Mouse (Mus musculus): ENCODE results near the gene Edf1. TPM values are rescaled to one million over a fixed set of nuclear protein-coding genes. Genes with fewer than 3 reads are reported as not detected.

Gene Edf1
- polyA plus RNA-seq, 1 experiment = 513 TPM

- peaks cover 5% of the 10 kb centered on the region for H3K79me2 ChIP-seq (ENCODE audit: control insufficient read depth, insufficient read depth)
- H3K4me3 ChIP-seq = peak overlapping the region; percentile 68
- H3K4me2 ChIP-seq (ENCODE audit: low read depth) = no peak overlapping the region
- H3ac ChIP-seq (ENCODE audit: control insufficient read depth, insufficient read length) = no peak overlapping the region
- no peaks in the 10 kb centered on the region for H3K27me3 ChIP-seq (ENCODE audit: control insufficient read depth, insufficient read depth, insufficient read length)
- TF ChIP-seq TCF12 (IDR thresholded peaks at IDR 0.05; ENCODE audit: insufficient read depth, poor library complexity, severe bottlenecking) (no peak), E2F4 (IDR thresholded peaks at IDR 0.05; ENCODE audit: insufficient read depth) (no peak)
- H3K36me3 ChIP-seq (ENCODE audit: control insufficient read depth, insufficient read depth) = no peaks in the 10 kb centered on the region
These were observed 15.4 kb downstream of the Edf1 start for GRCm38 (mm10) chr2:25573068-25573467.

GRCm38 (mm10) chr2:25574136-25574535, 16.5 kb downstream of the Edf1 start:
- no peak for TF ChIP-seq USF1 (IDR thresholded peaks at IDR 0.05; ENCODE audit: low read depth)
- TF ChIP-seq TCF12 (IDR thresholded peaks at IDR 0.05; ENCODE audit: insufficient read depth, poor library complexity, severe bottlenecking) = no peak
- no peak for TF ChIP-seq MYOG (IDR thresholded peaks at IDR 0.05; ENCODE audit: control insufficient read depth in 1 of 3, insufficient read depth in 1 of 3, insufficient read length in 2 of 3, low read depth in 2 of 3)
- TF ChIP-seq SRF (IDR thresholded peaks at IDR 0.05; ENCODE audit: control insufficient read depth, insufficient read length, low read depth) = no peak
- TF ChIP-seq MAX (IDR thresholded peaks at IDR 0.05; ENCODE audit: low read depth) = no peak
- TF ChIP-seq MYOD1 (IDR thresholded peaks at IDR 0.05; ENCODE audit: control insufficient read depth in 1 of 3, insufficient read length in 2 of 3, low read depth in 2 of 3) = no peak
- no peak for TF ChIP-seq POLR2AphosphoS2 (IDR thresholded peaks at IDR 0.05; ENCODE audit: insufficient read length, low read depth)
- TF ChIP-seq REST (IDR thresholded peaks at IDR 0.05; ENCODE audit: insufficient read depth, insufficient read length) = no peak
- TF ChIP-seq E2F4 (IDR thresholded peaks at IDR 0.05; ENCODE audit: insufficient read depth) = no peak
- Histone ChIP-seq H3ac (ENCODE audit: control insufficient read depth, insufficient read length) (peak overlapping the region; percentile 52), H3K4me2 (ENCODE audit: low read depth) (peak overlapping the region; percentile 92), H3K27me3 (ENCODE audit: control insufficient read depth, insufficient read depth, insufficient read length) (no peaks in the 10 kb centered on the region), H3K36me3 (ENCODE audit: control insufficient read depth, insufficient read depth) (no peaks in the 10 kb centered on the region), H3K79me2 (ENCODE audit: control insufficient read depth, insufficient read depth) (peaks cover 5% of the 10 kb centered on the region), H3K4me3 (peak overlapping the region; percentile 68)

GRCm38 (mm10) chr2:25574579-25575431, 17.2 kb downstream of the Edf1 start, which contains the start of the genes Mamdc4 and Phpt1:
Mamdc4 (minus strand) TSS chr2:25574845.
Phpt1 (minus strand) TSS chr2:25575224.
- Histone ChIP-seq H3K36me3 (ENCODE audit: control insufficient read depth, insufficient read depth) (no peaks in the 10 kb centered on the region), H3ac (ENCODE audit: control insufficient read depth, insufficient read length) (peak within 1 kb of the TSS; percentile 52), H3K27me3 (ENCODE audit: control insufficient read depth, insufficient read depth, insufficient read length) (no peaks in the 10 kb centered on the region), H3K4me3 (peak within 1 kb of the TSS; percentile 68), H3K79me2 (ENCODE audit: control insufficient read depth, insufficient read depth) (peaks cover 5% of the 10 kb centered on the region), H3K4me2 (ENCODE audit: low read depth) (peak within 1 kb of the TSS; percentile 92)
- TF ChIP-seq POLR2AphosphoS2 (IDR thresholded peaks at IDR 0.05; ENCODE audit: insufficient read length, low read depth) = peak; percentile 77
- TF ChIP-seq POLR2A (IDR thresholded peaks at IDR 0.05; ENCODE audit: insufficient read length, low read depth) = peak; percentile 60
- no peak for TF ChIP-seq MYOD1 (IDR thresholded peaks at IDR 0.05; ENCODE audit: control insufficient read depth in 1 of 3, insufficient read length in 2 of 3, low read depth in 2 of 3)
- TF ChIP-seq MYOG (IDR thresholded peaks at IDR 0.05; ENCODE audit: control insufficient read depth in 1 of 3, insufficient read depth in 1 of 3, insufficient read length in 2 of 3, low read depth in 2 of 3) = no peak
- no peak for TF ChIP-seq REST (IDR thresholded peaks at IDR 0.05; ENCODE audit: insufficient read depth, insufficient read length)

- H3K4me3 ChIP-seq = peak overlapping the region; percentile 68
These were observed 17.9 kb downstream of the Edf1 start for GRCm38 (mm10) chr2:25575432-25576027.

GRCm38 (mm10) chr2:25576028-25576850, 18.6 kb downstream of the Edf1 start:
- Histone ChIP-seq H3K27me3 (ENCODE audit: control insufficient read depth, insufficient read depth, insufficient read length) (no peaks in the 10 kb centered on the region), H3K79me2 (ENCODE audit: control insufficient read depth, insufficient read depth) (peaks cover 5% of the 10 kb centered on the region), H3ac (ENCODE audit: control insufficient read depth, insufficient read length) (no peak overlapping the region), H3K4me3 (peak overlapping the region; percentile 68), H3K36me3 (ENCODE audit: control insufficient read depth, insufficient read depth) (no peaks in the 10 kb centered on the region), H3K4me2 (ENCODE audit: low read depth) (peak overlapping the region; percentile 92)
- TF ChIP-seq MYOD1 (IDR thresholded peaks at IDR 0.05; ENCODE audit: control insufficient read depth in 1 of 3, insufficient read length in 2 of 3, low read depth in 2 of 3) (no peak), REST (IDR thresholded peaks at IDR 0.05; ENCODE audit: insufficient read depth, insufficient read length) (no peak), USF1 (IDR thresholded peaks at IDR 0.05; ENCODE audit: low read depth) (no peak), E2F4 (IDR thresholded peaks at IDR 0.05; ENCODE audit: insufficient read depth) (no peak), CEBPB (IDR thresholded peaks at IDR 0.05; ENCODE audit: insufficient read depth, poor library complexity, severe bottlenecking) (no peak), POLR2A (IDR thresholded peaks at IDR 0.05; ENCODE audit: insufficient read length, low read depth) (no peak), SRF (IDR thresholded peaks at IDR 0.05; ENCODE audit: control insufficient read depth, insufficient read length, low read depth) (no peak), TCF3 (IDR thresholded peaks at IDR 0.05; ENCODE audit: insufficient read length, low read depth) (no peak), TCF12 (IDR thresholded peaks at IDR 0.05; ENCODE audit: insufficient read depth, poor library complexity, severe bottlenecking) (no peak), MYOG (IDR thresholded peaks at IDR 0.05; ENCODE audit: control insufficient read depth in 1 of 3, insufficient read depth in 1 of 3, insufficient read length in 2 of 3, low read depth in 2 of 3) (no peak), MAX (IDR thresholded peaks at IDR 0.05; ENCODE audit: low read depth) (no peak), POLR2AphosphoS2 (IDR thresholded peaks at IDR 0.05; ENCODE audit: insufficient read length, low read depth) (no peak)

More at GRCm38 (mm10) chr2:25575432-25576027, 17.9 kb downstream of the Edf1 start:
- TF ChIP-seq POLR2A (IDR thresholded peaks at IDR 0.05; ENCODE audit: insufficient read length, low read depth) (peak; percentile 24), MYOD1 (IDR thresholded peaks at IDR 0.05; ENCODE audit: control insufficient read depth in 1 of 3, insufficient read length in 2 of 3, low read depth in 2 of 3) (no peak), USF1 (IDR thresholded peaks at IDR 0.05; ENCODE audit: low read depth) (no peak), MAX (IDR thresholded peaks at IDR 0.05; ENCODE audit: low read depth) (no peak)
- Histone ChIP-seq H3K36me3 (ENCODE audit: control insufficient read depth, insufficient read depth) (no peaks in the 10 kb centered on the region), H3ac (ENCODE audit: control insufficient read depth, insufficient read length) (peak overlapping the region; percentile 52), H3K4me2 (ENCODE audit: low read depth) (peak overlapping the region; percentile 92), H3K79me2 (ENCODE audit: control insufficient read depth, insufficient read depth) (peaks cover 5% of the 10 kb centered on the region), H3K27me3 (ENCODE audit: control insufficient read depth, insufficient read depth, insufficient read length) (no peaks in the 10 kb centered on the region)

Measured in myocyte (in vitro differentiated cells).